Mouse (Mus musculus) gastrocnemius, postnatal 36 days (tissue): Measurements from ENCODE around the gene Spsb4. TPM values are rescaled to one million over a fixed set of nuclear protein-coding genes. Genes with fewer than 3 reads are reported as not detected.
A peak's percentile ranks its signal among the peaks of the same experiment; 100 is the strongest.

ENCODE experiments used
- DNase-seq, 2 experiments: peaks; one replicate each; pipeline ENCODE4 v3.0.0; 2022
- intact Hi-C: fragments of 180-260 bp; cut with DNase I; formaldehyde crosslinking; loops from one replicate; pipeline ENCODE4 v1.15.1; 2025
- total RNA-seq, 2 experiments: library from RNA; stranded (reverse); gene quantifications; 2 replicates each; pipeline ENCODE4 v1.2.3; 2021

Spsb4 gene
- total RNA-seq, 2 experiments from 2014 or later = 1.4 to 4.1 TPM

- peak; percentile 20 to 53 for DNase-seq
- intact Hi-C loops = loop anchor here (2.0 kb wide), 2 partner anchors 57 to 99 kb away; no protein-coding TSS in a partner anchor
Observed at GRCm38 (mm10) chr9:97017811-97018641, 617 bp downstream of the Spsb4 start.

- intact Hi-C loops = no loop called here
Observed at GRCm38 (mm10) chr9:97017121-97017810, 1.4 kb downstream of the Spsb4 start.

GRCm38 (mm10) chr9:97015751-97016150, 2.9 kb downstream of the Spsb4 start:
- intact Hi-C loops = no loop called here
- DNase-seq = no peak

More at GRCm38 (mm10) chr9:97017121-97017810, 1.4 kb downstream of the Spsb4 start:
- DNase-seq = no peak

GRCm38 (mm10) chr9:97013698-97014097, 4.9 kb downstream of the Spsb4 start:
- intact Hi-C loops = no loop called here
- no peak for DNase-seq

DNA sequence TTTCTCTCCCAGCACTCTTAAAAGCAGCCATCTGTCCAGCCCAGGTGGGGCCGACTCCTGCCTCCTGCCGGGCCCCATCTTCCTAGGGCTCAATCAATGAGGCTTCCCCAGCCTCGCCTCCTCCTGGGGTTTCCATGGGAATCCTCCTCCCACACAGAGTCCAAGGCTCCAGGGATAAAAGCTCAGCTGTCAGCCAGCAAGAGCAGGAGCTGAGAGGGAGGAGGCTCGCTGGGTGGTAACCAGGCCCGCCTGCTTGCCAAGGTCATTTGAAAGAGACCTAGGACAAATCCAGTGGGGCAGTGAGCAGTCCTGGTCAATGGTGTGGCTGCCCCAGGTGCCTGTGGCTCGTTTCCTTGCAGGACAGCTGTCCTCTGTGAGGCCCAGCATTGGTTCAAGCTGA, 5.5 kb downstream of the Spsb4 start:
- intact Hi-C loops = no loop called here
- DNase-seq = no peak

DNA sequence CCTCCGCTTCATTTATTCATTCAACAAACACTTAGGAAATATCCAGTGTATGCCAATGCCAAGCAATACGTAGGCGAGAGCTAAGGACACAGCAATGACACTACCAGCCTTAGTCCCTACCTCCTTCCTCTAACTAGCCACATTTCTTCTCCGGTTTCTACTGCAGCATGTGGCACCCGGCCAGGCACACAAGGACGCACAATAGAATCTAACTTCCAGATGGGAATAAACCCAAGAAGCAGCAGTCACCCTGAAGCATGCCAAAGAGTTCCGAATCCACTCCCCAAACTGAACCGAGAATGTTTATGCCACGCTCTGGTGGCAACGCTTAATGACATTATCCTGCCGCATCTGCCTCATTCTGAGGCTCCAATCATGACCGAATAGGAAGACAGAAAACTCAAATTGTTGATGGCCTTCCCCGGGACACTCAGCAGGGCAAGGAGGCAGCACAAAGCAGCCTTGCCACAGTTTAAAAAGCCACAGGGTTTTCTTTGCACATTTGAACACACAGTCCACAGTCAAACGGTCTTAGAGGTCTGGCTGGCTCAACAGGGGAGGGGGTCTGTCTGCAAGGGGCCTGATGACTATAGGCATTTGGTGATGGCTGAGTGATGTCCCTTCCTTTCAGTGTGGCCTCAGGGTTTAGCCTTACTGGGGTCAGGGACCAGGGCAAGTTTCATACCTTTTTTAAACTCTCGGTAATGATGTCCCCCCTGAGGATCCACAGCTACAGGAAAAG, 7.0 kb downstream of the Spsb4 start:
- no peak for DNase-seq
- intact Hi-C loops = no loop called here

DNA sequence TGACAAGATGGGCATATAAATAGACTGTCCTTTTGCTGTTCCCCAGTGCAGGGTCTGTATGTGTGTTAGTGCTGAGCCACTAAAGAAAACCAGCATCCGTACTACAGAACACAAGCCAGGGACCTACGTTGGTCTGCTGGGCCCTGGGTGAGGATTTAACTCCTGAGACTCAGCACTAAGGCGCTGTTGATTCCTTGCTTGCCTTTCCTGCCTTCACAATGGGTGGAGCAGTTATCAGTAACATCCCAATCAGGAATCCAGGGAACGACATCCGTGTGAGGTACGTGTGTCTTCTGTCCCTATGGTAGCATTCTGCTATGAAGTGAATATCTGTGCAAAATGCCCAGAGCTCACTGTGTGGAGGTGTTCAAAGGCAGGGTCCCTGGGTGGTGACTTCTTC, 8.2 kb downstream of the Spsb4 start:
- intact Hi-C loops = no loop called here
- DNase-seq = no peak

DNA sequence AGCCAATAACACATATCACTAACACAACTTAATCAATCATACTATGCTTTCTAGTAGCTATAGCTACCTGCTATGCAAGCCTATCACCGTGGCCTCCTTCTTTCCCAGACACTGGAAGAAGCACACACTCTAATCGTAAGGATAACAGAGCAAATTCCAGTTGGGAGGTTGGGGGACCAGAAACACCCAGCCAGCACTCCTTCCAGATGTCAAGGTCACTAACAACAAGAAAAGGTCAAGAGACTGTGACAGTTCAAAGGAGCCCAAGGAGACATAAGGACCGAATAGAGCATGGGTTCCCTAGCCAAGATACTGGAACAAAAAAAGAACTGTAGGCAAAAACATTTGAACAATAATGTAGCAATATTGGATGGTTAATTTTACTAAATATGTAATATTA, 13.9 kb downstream of the Spsb4 start:
- no peak for DNase-seq
- intact Hi-C loops = no loop called here

GRCm38 (mm10) chr9:97003173-97003572, 15.5 kb downstream of the Spsb4 start:
- no peak for DNase-seq

DNA sequence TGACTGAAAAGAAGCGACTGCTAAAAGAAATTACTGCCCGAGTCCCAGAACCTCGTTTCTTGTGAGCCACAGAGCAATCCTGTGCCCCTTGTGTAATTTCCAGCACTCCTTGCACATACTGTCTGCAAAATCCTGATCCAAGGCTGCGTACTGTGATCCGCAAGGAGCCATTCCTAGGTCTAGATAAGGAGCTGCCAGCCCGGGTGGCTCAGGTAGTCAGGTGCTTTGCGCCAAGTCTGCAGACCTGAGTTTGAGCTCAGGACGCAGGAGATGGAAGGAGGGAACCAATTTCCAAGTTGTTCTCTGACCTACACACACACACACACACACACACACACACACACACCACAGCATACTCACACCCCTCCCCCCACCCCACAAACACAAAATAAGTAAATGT, 16.0 kb downstream of the Spsb4 start:
- intact Hi-C loops = no loop called here
- no peak for DNase-seq

More at GRCm38 (mm10) chr9:97003173-97003572, 15.5 kb downstream of the Spsb4 start:
- intact Hi-C loops = no loop called here

DNA sequence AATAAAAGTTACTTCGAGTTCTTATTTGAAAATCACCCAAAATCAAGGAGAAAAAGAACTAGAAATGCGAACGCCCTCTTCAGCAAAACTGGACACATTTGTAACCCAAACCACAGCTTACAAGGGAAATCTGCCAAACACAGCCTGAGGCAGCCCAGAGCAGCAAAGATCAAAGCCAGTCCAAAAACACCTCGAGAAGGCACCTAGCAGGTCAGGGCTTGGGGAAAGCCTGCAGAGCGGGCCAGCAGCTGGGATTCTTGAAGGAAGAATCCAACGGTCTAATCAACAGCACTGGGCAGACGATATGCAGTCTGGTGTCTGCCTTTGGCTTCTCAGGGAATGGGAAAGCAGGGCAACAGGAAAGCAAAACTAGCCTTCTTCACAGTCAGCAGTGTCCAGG, 16.6 kb downstream of the Spsb4 start:
- intact Hi-C loops = no loop called here

GRCm38 (mm10) chr9:97001458-97001857, 17.2 kb downstream of the Spsb4 start:
- intact Hi-C loops = no loop called here
- DNase-seq = no peak

More for the DNA sequence above, 16.6 kb downstream of the Spsb4 start:
- no peak for DNase-seq

- DNase-seq = no peak
- intact Hi-C loops = no loop called here
Observed at GRCm38 (mm10) chr9:96995717-96996116, 22.9 kb downstream of the Spsb4 start.

- intact Hi-C loops = no loop called here
- no peak for DNase-seq
Observed at GRCm38 (mm10) chr9:96994733-96995132, 23.9 kb downstream of the Spsb4 start.

DNA sequence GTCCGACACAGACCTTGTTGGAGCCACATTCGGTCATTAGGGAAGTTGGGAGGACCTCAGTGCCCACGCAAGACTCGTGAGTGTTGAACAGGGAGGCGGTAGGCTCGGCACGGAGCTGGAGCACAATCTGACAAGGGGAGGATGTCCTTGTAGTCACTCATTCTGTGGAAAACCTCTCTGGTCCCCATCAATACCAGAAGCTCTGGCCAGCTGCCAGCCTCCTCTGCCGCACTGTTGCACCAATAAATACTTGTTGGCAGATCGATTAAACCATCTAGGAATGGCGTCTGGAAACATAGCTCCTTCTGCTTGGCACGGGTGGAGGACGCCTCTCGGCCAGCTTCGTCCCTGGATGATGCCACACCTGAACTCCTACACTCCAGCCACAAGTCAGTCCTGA, 27.5 kb downstream of the Spsb4 start:
- intact Hi-C loops = no loop called here
- no peak for DNase-seq

GRCm38 (mm10) chr9:96989389-96989990, 29.2 kb downstream of the Spsb4 start:
- intact Hi-C loops = loop anchor here (1.0 kb wide), 1 partner anchor 22 kb away; no protein-coding TSS in a partner anchor

GRCm38 (mm10) chr9:96986797-96987473, 31.7 kb downstream of the Spsb4 start:
- intact Hi-C loops = no loop called here
- no peak for DNase-seq

More at GRCm38 (mm10) chr9:96989389-96989990, 29.2 kb downstream of the Spsb4 start:
- DNase-seq = peak in 1 of 2 experiments; percentile 37

DNA sequence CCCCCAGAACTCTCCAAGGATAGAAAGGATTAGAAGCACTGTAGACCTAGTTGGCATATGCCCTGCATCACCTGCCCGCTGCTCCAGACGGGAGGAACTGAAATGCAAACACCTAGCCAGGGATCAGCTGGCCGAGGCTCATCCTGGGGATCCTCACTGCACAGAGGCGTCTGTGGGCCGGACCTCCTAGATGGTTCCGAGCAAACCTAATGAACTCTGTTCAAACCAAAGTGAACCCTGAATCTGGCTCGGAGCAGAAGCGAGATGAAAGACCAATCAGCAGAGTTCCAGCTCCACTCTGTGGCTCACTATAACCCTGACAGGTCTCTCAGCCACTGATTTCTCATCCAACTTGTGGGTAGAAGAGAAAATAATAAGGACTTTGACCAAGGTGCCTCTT, 34.6 kb downstream of the Spsb4 start:
- no peak for DNase-seq
- intact Hi-C loops = no loop called here

GRCm38 (mm10) chr9:96982940-96983339, 35.7 kb downstream of the Spsb4 start:
- intact Hi-C loops = no loop called here
- no peak for DNase-seq

DNA sequence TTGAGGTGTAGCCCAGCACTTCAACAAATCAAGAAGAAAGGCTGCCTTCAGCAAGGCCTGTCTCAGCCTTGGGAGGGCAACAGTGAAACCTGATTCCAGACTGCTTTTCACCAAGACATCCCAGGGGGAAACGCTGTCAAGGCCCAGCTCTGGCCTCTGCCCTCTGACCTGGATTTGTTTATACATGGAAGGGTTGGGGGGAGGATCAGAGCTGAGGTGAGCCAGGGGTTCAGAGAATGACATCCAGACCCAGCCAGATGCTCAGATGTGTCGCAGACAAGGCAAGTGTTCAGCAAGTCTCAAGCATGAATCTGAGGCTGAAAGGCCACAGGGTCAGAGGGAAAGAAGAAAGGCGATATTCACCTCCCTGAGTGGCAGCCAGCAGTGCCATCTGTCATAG, 36.3 kb downstream of the Spsb4 start:
- no peak for DNase-seq
- intact Hi-C loops = no loop called here
